Mouse (Mus musculus) CH12.LX (cell line): Measurements from ENCODE around the gene Hoxb5. TPM values are rescaled to one million over a fixed set of nuclear protein-coding genes. Genes with fewer than 3 reads are reported as not detected.

ENCODE experiments used
- DNase-seq: peaks from one replicate; pipeline ENCODE4 v3.0.0-alpha.2; 2013; ENCODE audit errors: extremely low read depth
- H3K27ac ChIP-seq: 2 replicates; pipeline ENCODE4 v1.5.1; 2012; ENCODE audit warnings: low read depth, mild to moderate bottlenecking, control low read depth, moderate library complexity; ENCODE audit not compliant: insufficient read depth
- H3K27me3 ChIP-seq: replicated peaks from 2 replicates; pipeline ENCODE3; 2012; ENCODE audit warnings: inconsistent platforms
- H3K36me3 ChIP-seq, 2 experiments: replicated peaks in 1 of 2; 2 replicates each; pipeline versions ENCODE3 to v1.6.1; 2012; ENCODE audit warnings: inconsistent platforms in 1 of 2, low read length in 1 of 2, mild to moderate bottlenecking in 1 of 2, mixed read lengths in 1 of 2, moderate library complexity in 1 of 2; ENCODE audit not compliant: control insufficient read depth in 1 of 2, insufficient read depth in 1 of 2
- H3K4me1 ChIP-seq, 2 experiments: 2 replicates each; pipeline ENCODE4 v1.6.1; 2012; ENCODE audit warnings: inconsistent platforms in 1 of 2, moderate library complexity in 1 of 2; ENCODE audit not compliant: insufficient read depth in 2 of 2, control insufficient read depth in 1 of 2
- H3K4me2 ChIP-seq: 2 replicates; pipeline ENCODE4 v1.6.1; 2012; ENCODE audit warnings: low read depth, mild to moderate bottlenecking, control low read depth; ENCODE audit not compliant: poor library complexity, insufficient read depth, severe bottlenecking
- H3K4me3 ChIP-seq, 3 experiments: fragments of 150-350 bp in 1 of 3; sonication (generic) in 1 of 3; replicated peaks in 1 of 3; 2 replicates each; pipeline versions ENCODE3 to v1.5.1; 2011 to 2012; ENCODE audit warnings: low read depth in 2 of 3, low read length in 2 of 3, mild to moderate bottlenecking in 2 of 3, moderate library complexity in 2 of 3, control low read depth in 1 of 3, improper control_type of control experiment in 1 of 3, inconsistent platforms in 1 of 3, mixed read lengths in 1 of 3; ENCODE audit not compliant: poor library complexity in 1 of 3
- H3K79me2 ChIP-seq: replicated peaks from 2 replicates; pipeline ENCODE4 v1.6.1; 2012; ENCODE audit warnings: mild to moderate bottlenecking, moderate library complexity; ENCODE audit not compliant: control insufficient read depth, poor library complexity, insufficient read depth, severe bottlenecking; ENCODE audit errors: extremely low read depth
- H3K9ac ChIP-seq: 2 replicates; pipeline ENCODE4 v1.6.1; 2012; ENCODE audit warnings: low read depth, mild to moderate bottlenecking, control low read depth, moderate library complexity; ENCODE audit not compliant: insufficient read depth
- H3K9me3 ChIP-seq: replicated peaks from 2 replicates; pipeline ENCODE3; 2012; ENCODE audit warnings: low read length, inconsistent platforms, mixed read lengths
- BHLHE40 ChIP-seq: IDR thresholded peaks from 2 replicates; pipeline ENCODE4 v1.6.1; 2011; ENCODE audit warnings: mild to moderate bottlenecking, low read depth, low read length, improper control_type of control experiment
- CHD1 ChIP-seq: IDR thresholded peaks from 2 replicates; pipeline ENCODE4 v1.6.1; 2012; ENCODE audit warnings: low read depth, low read length, improper control_type of control experiment, inconsistent platforms
- CHD2 ChIP-seq: IDR thresholded peaks from 2 replicates; pipeline ENCODE4 v1.6.1; 2011; ENCODE audit warnings: low read length, improper control_type of control experiment
- CTCF ChIP-seq, 2 experiments: IDR thresholded peaks in 1 of 2; conservative IDR thresholded peaks in 1 of 2; 2 replicates each; pipeline ENCODE4 v1.5.1; 2011 to 2012; ENCODE audit warnings: low read depth in 2 of 2, low read length in 2 of 2, improper control_type of control experiment in 1 of 2, inconsistent platforms in 1 of 2, mild to moderate bottlenecking in 1 of 2, moderate library complexity in 1 of 2
- E2F4 ChIP-seq: IDR thresholded peaks from 2 replicates; pipeline ENCODE4 v1.6.1; 2011; ENCODE audit warnings: low read depth, low read length, improper control_type of control experiment; ENCODE audit not compliant: insufficient replicate concordance
- ELF1 ChIP-seq: IDR thresholded peaks from 2 replicates; pipeline ENCODE4 v1.6.1; 2014; ENCODE audit warnings: low read depth, mild to moderate bottlenecking, inconsistent platforms, low read length, improper control_type of control experiment
- EP300 ChIP-seq: IDR thresholded peaks from 2 replicates; pipeline ENCODE4 v1.6.1; 2011; ENCODE audit warnings: low read length, improper control_type of control experiment
- JUN ChIP-seq: IDR thresholded peaks from 2 replicates; pipeline ENCODE4 v1.6.1; 2011; ENCODE audit warnings: low read depth, mild to moderate bottlenecking, low read length, improper control_type of control experiment, moderate library complexity; ENCODE audit not compliant: insufficient read depth
- JUND ChIP-seq: conservative IDR thresholded peaks from 2 replicates; pipeline ENCODE4 v1.6.1; 2011; ENCODE audit warnings: low read depth, low read length, improper control_type of control experiment
- MAX ChIP-seq: IDR thresholded peaks from 2 replicates; pipeline ENCODE4 v1.6.1; 2011; ENCODE audit warnings: low read length, improper control_type of control experiment
- MYC ChIP-seq: IDR thresholded peaks from 2 replicates; pipeline ENCODE4 v1.6.1; 2011; ENCODE audit warnings: low read depth, mild to moderate bottlenecking, improper control_type of control experiment, low read length
- PAX5 ChIP-seq: IDR thresholded peaks from 2 replicates; pipeline ENCODE4 v1.6.1; 2012; ENCODE audit warnings: low read length, inconsistent platforms, mixed read lengths
- POLR2A ChIP-seq: IDR thresholded peaks from 2 replicates; pipeline ENCODE4 v1.6.1; 2011; ENCODE audit warnings: low read depth, mild to moderate bottlenecking, improper control_type of control experiment, low read length
- POLR2AphosphoS2 ChIP-seq: IDR thresholded peaks from 2 replicates; pipeline ENCODE4 v1.6.1; 2011; ENCODE audit warnings: low read depth, low read length, improper control_type of control experiment
- RAD21 ChIP-seq: IDR thresholded peaks from 2 replicates; pipeline ENCODE4 v1.6.1; 2011; ENCODE audit warnings: low read depth, mild to moderate bottlenecking, low read length, improper control_type of control experiment, moderate library complexity
- SIN3A ChIP-seq: IDR thresholded peaks from 2 replicates; pipeline ENCODE4 v1.6.1; 2012; ENCODE audit warnings: low read length, improper control_type of control experiment, inconsistent platforms
- SMC3 ChIP-seq: IDR thresholded peaks from 2 replicates; pipeline ENCODE4 v1.6.1; 2011; ENCODE audit warnings: low read depth, low read length, improper control_type of control experiment
- TCF12 ChIP-seq: IDR thresholded peaks from 2 replicates; pipeline ENCODE4 v1.6.1; 2014; ENCODE audit warnings: low read depth, mild to moderate bottlenecking, inconsistent platforms, low read length, improper control_type of control experiment
- ZKSCAN1 ChIP-seq: IDR thresholded peaks from 2 replicates; pipeline ENCODE4 v1.6.1; 2012; ENCODE audit warnings: low read depth, inconsistent platforms, low read length, improper control_type of control experiment, borderline replicate concordance
- ZMIZ1 ChIP-seq: IDR thresholded peaks from 2 replicates; pipeline ENCODE4 v1.6.1; 2012; ENCODE audit warnings: low read depth, mild to moderate bottlenecking, inconsistent platforms, low read length, improper control_type of control experiment
- dilution Hi-C: fragments of 300-500 bp; cut with MboI; formaldehyde crosslinking; loops from 2 replicates; pipeline ENCODE4 v1.14.3; 2020; ENCODE audit warnings: low sequenced_read_pairs; ENCODE audit not compliant: extremely low pct_unique_long_range_greater_than_20kb, extremely low pct_ligation_motif_present
- in situ Hi-C: fragments of 300-500 bp; cut with MboI; formaldehyde crosslinking; loops from 3 replicates; pipeline ENCODE4 v1.14.3; 2019; ENCODE audit warnings: low sequenced_read_pairs, low pct_ligation_motif_present, low pct_unique_long_range_greater_than_20kb, mixed read lengths
- polyA plus RNA-seq: library from polyadenylated mRNA; unstranded; fragments of >175 nt; gene quantifications from 2 replicates; pipeline ENCODE4 v1.2.1, GENCODE M21; 2012; ENCODE audit warnings: low read depth; ENCODE audit not compliant: insufficient read length
- total RNA-seq, 2 experiments: library from RNA; depleted of rRNA; stranded (reverse); fragments of 300-350 nt in 1 of 2; fragments of >200 nt in 1 of 2; gene quantifications; 2 replicates each; pipeline ENCODE4 v1.2.3; 2012 to 2014

The Hoxb5 gene
- total and polyA plus RNA-seq, 3 experiments: 0.08 to 0.13 TPM; not detected in 1

- Histone ChIP-seq H3K4me3 (no peak overlapping the region), H3K36me3 (no peaks in the 10 kb centered on the region), H3K27ac (no peak overlapping the region), H3K4me1 (peaks cover 0 to 39% of the 10 kb centered on the region in 2 experiments; a peak in 2 of 4 replicates), H3K9me3 (peaks cover 20% of the 10 kb centered on the region), H3K27me3 (peaks cover 80% of the 10 kb centered on the region), H3K79me2 (no peaks in the 10 kb centered on the region), H3K9ac (no peak overlapping the region), H3K4me2 (no peak overlapping the region)
- in situ Hi-C loops (loop anchor here (10.0 kb wide), 1 partner anchor 567 kb away; no protein-coding TSS in a partner anchor), dilution Hi-C loops (no loop called here)
- DNase-seq: no peak
- no peak for TF ChIP-seq SIN3A
- TF ChIP-seq CHD1: no peak
- no peak for TF ChIP-seq E2F4
- no peak for TF ChIP-seq MYC
- TF ChIP-seq RAD21: no peak
Measured at GRCm38 (mm10) chr11:96297428-96297827, 5.7 kb upstream of the Hoxb5 start.

DNA sequence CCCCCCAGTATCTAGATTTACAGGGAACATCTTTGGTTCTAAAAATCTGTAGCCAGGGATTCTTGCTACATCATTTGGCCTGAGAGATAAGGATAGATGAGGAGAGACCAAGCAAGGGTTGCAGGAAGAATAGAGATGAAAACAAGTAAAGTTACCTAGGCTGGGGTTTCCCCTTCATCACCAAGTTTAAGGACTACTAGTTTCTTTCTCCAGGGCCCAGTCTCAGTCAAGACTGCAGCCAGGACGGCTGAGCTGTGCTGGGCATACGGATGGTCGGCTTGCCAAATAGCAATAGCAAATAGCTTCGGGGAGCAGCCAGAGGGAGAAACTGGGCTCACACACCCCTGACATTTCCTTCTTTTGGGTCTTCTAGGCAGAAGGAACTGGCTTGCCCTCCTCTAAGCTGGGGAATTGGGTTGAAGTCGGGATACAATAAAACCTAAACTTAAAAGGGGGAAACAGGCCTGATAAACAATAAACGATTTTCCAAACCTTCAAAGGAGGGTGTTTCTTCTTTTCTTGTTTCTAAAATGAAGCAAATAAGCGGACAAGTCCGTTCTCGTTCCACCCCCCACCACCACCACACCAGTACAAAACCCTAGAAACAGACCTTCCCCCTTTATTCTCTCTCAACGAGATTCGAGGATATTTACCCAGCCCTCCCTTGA is 5.0 kb upstream of the Hoxb5 start:
- H3K9me3 ChIP-seq: peaks cover 26% of the 10 kb centered on the region
- no peak overlapping the region for H3K9ac ChIP-seq
- no peak for TF ChIP-seq ELF1
- TF ChIP-seq PAX5: no peak
- TF ChIP-seq SMC3: no peak
- TF ChIP-seq MAX: no peak
- no peak for TF ChIP-seq CTCF (conservative IDR thresholded peaks at IDR 0.05 in 1 of 2, IDR thresholded peaks at IDR 0.05 in 1 of 2; ENCODE audit: low read depth in 2 of 2, low read length in 2 of 2)
- TF ChIP-seq JUND: no peak
- no peak for TF ChIP-seq CHD1
- TF ChIP-seq SIN3A: no peak
- TF ChIP-seq BHLHE40: no peak
- no peak for TF ChIP-seq EP300
- TF ChIP-seq ZKSCAN1: no peak
- TF ChIP-seq CHD2: no peak
- TF ChIP-seq POLR2AphosphoS2: no peak
- no peak for TF ChIP-seq E2F4
- TF ChIP-seq ZMIZ1: no peak
- no peak for TF ChIP-seq TCF12
- TF ChIP-seq JUN: no peak
- no peak for TF ChIP-seq RAD21
- no peak for TF ChIP-seq POLR2A
- TF ChIP-seq, all 38 proteins: peak for 0
- H3K4me2 ChIP-seq: no peak overlapping the region
- H3K27me3 ChIP-seq: peaks cover 79% of the 10 kb centered on the region
- no peaks in the 10 kb centered on the region for H3K79me2 ChIP-seq
- in situ Hi-C loops (loop anchor here (10.0 kb wide), 1 partner anchor 567 kb away; no protein-coding TSS in a partner anchor), dilution Hi-C loops (no loop called here)
- no peak for DNase-seq
- no peak overlapping the region for H3K27ac ChIP-seq
- no peak overlapping the region for H3K4me3 ChIP-seq
- peaks cover 0 to 34% of the 10 kb centered on the region in 2 experiments; a peak in 2 of 4 replicates for H3K4me1 ChIP-seq
- no peaks in the 10 kb centered on the region for H3K36me3 ChIP-seq
